Mouse (Mus musculus) activated CD4-positive, CD25-positive, alpha-beta regulatory T cell, adult 4 months (primary cell): ENCODE measurements around the gene Ift74. TPM values are rescaled to one million over a fixed set of nuclear protein-coding genes. Genes with fewer than 3 reads are reported as not detected.
A peak's percentile ranks its signal among the peaks of the same experiment; 100 is the strongest.
"Not testable (repeated sequence)": the region's sequence is repeated elsewhere in the genome, so short reads cannot be mapped to it uniquely, and the experiment has no call there.

ENCODE experiments used
- ATAC-seq: one replicate; pipeline ENCODE4 v1.8.0; 2017
- polyA plus RNA-seq, 2 experiments: library from polyadenylated mRNA; unstranded; fragments of 100-300 nt; shearing (Covaris generic); gene quantifications; one replicate each; pipeline ENCODE4 v1.2.1; 2017

Ift74 gene
- 1 to 10 TPM; 4.6 to 6.8 TPM for polyA plus RNA-seq

DNA sequence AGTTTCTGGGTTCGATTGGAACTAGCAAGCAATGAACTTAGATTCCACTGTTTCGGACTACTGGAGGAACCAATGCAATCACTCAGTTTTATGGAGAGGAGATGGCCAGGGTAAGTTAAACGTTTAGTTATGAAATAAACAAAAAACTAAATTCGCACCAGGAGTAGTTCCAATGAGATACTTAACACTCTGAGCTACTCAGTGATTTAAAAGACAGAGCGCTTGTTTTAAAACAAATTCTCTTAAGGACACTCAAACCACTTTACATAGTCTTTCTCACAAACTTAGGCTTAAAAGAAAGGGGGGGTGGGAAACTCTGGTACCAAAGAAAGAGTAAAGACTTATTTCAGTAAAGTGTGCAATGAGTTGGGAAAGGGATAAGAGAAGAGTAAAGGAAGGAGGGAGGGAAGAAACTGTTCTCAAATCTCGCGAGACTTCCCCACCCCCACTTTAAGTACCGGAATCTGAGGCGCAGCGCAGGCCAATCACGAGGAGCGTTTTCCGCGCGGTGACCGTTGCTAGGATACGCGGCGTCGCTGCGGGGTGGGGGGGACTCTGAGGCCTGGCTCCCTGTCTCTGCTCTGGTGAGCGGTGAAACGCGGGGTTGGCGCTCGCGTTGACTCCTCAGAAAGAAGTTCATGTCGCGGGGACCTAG, at the start of gene Ift74:
Gene Ift74 (plus strand): TSS at position 520 of the 655 bp plus-strand sequence.
- peak; percentile 100 for ATAC-seq

- no peak for ATAC-seq
These were observed 41.6 kb upstream of the Ift74 start for GRCm38 (mm10) chr4:94572677-94573076.

DNA sequence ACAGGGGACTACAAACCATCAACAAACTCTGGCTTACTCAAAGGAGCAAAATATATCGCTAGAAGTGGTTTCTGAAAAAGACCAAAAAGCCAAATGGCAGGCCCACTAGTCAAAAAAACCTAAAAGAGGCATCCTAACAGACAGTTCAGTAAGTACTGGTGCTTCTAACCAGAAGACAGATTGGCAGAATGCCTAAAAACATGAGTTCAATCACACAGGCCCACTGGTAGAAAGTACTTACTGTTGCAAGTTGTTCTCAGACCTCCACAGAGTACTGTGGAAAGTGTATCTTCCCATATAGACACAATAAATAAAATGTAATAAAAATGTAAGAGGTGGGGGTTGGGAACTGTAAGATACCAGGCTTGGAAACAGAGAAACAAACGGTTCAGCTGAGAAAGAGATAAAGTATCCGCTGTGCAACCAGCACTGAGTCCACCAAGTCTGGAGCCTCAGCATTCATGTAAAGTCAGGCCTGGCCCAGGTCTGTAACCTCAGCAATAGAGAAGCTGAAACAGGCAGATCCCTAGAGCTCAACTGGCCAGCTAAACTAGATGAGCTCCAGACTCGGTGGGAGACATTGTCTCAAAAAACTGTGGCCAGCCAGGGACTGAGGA, 22.4 kb upstream of the Ift74 start:
- ATAC-seq: no peak

DNA sequence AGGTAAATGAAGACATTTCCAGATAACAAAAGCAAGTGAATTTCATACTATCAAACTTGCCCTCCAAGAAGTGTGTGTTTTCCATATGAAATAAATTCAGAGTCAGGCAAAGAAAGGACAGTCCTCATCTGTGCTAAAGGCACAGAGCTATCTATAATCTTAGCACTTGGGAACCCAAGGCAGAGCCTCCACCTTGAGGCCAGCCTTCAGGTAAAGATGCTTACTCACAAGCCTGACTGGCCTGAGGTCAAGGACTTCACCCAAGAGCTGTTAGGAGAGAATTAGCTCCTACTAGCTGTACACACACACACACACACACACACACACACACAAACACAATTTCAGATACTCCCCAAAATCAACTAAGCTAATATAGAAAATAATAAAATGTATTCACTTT, 21.6 kb upstream of the Ift74 start:
- no peak for ATAC-seq

GRCm38 (mm10) chr4:94601395-94601794, 12.9 kb upstream of the Ift74 start:
- ATAC-seq: no peak

DNA sequence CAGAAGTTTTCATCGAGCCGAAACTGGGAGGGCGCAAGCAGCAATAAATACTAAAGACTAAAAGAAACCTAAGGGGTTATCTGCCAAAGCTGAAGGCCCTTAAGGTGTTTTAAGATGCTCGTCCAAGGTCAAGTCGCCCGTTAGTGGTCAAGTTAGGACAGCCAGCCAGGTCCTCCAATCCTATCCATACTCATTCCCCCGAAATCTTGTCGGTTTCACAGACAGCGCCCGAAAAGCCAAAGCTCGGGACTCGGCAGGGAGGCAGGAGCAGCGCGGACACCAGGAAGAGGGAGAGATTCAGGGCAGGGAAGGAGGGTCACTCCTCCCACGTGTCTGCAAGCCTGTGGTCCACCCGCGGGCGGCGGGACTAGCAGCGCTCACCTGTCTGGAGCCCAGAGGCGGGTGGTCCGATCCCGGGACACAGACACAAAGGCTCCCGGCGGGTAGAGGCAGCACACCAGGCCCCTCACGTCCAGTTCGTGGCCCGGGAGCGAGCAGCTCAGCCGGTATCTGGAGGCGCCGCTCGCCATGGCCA, 11.7 kb upstream of the Ift74 start:
- ATAC-seq: no peak

DNA sequence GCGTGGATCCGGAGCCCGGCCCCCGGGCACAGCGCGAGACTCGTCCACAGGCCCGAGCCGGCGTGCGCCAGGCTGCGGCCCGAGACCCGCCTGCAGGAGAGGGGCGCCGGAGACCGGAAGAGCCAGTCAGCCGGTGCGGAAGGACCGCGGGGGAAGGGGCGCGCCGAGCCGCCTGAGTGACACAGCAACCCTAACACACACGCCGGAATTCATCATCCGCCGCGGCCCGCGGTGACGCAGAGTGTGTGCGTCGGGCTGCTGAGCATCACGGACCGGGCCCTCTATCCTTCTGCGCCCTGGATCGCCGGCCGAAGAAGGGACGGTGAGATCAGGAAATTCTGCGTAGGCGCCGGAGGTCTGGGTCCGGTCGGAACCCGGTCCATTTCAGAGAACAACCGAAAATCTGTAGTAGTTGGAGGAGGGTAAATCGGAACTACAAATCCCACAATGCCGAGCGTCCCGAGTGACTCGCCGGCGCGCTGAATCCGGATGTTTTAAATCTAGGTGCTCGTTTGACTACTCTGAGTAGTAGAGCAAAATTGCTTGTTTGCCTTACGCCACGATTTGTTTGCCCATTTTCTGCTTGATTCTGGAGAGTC, 11.2 kb upstream of the Ift74 start, which contains the start of gene Plaa:
Gene Plaa (minus strand): TSS at position 214 of the 599 bp plus-strand sequence.
- peak; percentile 95 for ATAC-seq

DNA sequence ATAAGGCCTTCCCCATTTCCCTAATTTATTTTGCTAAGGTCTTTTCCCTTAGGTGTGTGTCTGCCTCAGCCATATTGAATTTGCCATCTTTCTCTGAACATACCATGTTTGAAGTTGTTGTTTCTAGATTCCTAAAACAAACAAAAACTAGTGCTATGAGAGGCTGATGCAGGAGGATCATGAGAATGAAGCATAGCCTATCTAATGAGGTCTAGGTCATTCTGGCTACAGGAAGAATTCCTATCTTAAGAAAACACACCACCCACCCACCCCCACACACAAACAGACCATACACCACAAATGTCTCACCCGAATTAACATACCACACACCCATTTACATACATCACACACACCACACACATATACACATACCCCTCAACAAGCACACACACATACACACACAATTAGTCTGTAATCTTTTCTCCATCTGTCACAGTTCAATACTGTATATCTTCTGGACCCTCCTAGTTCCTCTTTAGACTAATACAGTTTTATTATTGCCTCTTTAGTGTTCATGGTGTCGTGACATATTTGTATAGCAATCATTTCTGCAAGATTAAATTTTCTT, 9.8 kb upstream of the Ift74 start:
- ATAC-seq: no peak

- ATAC-seq: no peak
These were observed 8.7 kb upstream of the Ift74 start for GRCm38 (mm10) chr4:94605591-94605990.

- no peak for ATAC-seq
These were observed 4.0 kb upstream of the Ift74 start for GRCm38 (mm10) chr4:94610339-94610738.

DNA sequence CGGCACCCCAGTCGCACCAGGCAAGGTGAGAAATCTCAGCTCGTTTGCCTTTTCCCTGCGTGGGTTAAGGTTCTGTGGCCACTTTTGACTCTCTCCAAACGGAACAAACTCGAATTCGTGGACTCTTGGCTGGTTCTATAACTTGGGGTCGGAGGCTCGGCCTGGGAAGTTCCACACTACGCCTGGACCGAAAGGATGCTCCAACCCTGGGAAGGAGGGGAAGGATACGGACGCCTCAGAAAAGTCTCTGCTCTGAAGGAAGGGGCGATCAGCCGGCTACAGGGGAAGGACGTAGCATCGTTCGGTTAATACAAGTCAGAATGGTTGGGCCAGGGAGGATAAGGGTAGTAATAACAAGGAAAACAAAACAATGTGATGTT, 326 bp downstream of the Ift74 start:
- peak; percentile 5 for ATAC-seq

- ATAC-seq: no peak
These were observed 5.8 kb downstream of the Ift74 start for GRCm38 (mm10) chr4:94620077-94620476.

GRCm38 (mm10) chr4:94643141-94643540, 28.9 kb downstream of the Ift74 start:
- ATAC-seq: no peak

DNA sequence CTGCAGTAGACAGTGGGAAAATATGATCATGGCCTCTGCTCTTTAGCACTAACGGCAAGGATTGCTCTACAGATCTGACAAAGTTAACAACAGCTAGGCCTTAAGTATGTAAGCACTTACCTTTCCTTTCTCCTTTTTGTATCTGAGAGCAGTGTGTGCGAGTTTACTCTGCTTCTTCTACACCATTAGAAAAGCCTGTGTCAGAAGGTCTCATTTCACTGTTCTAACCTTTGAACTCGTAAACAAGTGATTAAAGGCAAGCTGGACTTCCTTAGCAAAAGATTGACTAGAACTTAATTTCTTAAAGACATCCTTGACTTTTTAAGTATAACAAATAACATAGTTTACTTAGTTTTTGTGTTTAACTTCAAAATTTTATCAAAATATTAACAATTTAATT, 35.6 kb downstream of the Ift74 start, which contains the start of gene Lrrc19:
Gene Lrrc19 (minus strand): TSS at position 225 of the 400 bp plus-strand sequence.
- no peak for ATAC-seq

DNA sequence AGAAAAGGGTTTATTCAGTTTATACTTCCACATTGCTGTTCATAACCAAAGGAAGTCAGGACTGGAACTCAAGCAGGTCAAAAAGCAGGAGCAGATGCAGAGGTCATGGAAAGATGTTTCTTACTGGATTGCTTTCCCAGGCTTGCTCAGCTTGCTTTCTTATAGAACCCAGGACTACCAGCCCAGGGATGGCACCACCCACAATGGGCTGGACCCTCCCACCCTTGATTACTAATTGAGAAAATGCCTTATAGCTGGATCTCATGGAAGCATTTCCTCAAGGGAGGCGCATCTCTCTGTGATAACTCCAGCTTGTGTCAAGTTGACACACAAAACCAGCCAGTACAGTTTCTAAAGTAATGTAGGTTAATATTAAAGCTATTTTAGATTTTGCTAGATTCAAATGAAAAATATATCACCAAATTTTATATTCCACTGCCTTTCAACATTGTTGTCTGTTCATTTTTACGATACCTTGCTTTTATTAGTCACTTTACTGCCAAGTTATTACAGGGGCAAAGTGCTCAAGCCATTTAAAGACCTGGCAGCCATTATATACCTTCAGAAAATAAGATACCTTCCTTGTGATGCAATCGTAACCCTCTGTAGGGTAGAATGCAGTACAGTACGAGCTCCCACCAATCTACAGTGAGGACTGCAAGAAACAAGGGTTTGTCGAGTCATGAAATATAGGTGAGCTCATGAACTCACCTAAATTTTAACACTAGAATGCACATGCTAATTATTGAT, 36.3 kb downstream of the Ift74 start:
- ATAC-seq: not testable (repeated sequence)

DNA sequence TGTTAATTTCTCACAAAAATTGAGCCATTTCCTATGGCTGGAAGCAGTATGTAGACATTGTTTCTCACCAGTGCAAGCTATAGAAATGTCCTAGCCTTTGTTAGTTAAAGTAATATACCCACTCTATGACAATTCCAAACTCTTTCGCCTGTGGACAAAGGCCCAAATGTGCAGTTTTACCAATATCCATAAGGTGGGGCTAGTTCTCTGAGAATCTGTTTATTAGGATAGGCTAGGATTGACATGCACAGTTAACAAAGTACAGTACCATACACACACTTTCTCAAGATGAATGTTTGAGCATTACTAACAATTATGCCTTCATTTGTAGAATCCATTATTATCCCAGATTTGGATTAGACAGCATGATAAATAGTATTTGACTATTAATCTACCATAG, 55.4 kb downstream of the Ift74 start:
- no peak for ATAC-seq

GRCm38 (mm10) chr4:94680662-94681061, 66.4 kb downstream of the Ift74 start:
- no peak for ATAC-seq

GRCm38 (mm10) chr4:94681181-94681580, 66.9 kb downstream of the Ift74 start:
- no peak for ATAC-seq

DNA sequence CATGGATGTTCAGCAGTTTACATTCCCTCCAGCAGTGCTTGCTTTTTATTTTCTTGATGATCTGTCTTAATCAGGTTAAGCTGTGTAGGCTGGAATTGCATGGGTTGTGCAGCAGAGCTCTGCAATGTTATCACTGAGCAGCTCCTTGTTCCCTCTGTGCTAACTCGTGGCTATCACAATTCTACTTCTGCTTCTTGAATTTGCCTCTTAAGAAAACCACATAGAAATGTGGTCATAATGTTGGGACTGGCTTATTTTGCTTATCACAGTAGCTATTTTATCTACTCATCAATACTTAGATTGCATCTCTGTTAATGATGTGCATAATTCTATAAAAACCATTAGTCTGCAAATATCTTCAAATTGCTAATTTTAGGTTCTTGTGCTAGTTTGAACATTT, 67.7 kb downstream of the Ift74 start:
- ATAC-seq: no peak

- ATAC-seq: no peak
These were observed 69.0 kb downstream of the Ift74 start for GRCm38 (mm10) chr4:94683305-94683704.

DNA sequence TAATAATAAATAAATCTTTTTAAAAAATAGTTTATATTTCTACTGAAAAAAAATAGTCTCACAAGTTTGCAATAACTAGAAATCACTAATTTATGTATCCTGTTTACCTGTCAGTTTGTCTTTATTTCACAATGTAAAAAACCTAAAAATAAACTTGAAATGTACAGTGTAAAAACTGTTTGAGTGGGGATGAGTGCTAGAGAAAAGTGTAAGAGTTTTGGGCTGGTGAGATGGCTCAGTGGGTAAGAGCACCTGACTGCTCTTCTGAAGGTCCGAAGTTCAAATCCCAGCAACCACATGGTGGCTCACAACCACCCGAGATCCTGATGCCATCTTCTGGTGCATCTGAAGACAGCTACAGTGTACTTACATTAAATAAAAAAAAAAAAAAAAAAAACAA, 75.5 kb downstream of the Ift74 start:
- ATAC-seq: not testable (repeated sequence)

DNA sequence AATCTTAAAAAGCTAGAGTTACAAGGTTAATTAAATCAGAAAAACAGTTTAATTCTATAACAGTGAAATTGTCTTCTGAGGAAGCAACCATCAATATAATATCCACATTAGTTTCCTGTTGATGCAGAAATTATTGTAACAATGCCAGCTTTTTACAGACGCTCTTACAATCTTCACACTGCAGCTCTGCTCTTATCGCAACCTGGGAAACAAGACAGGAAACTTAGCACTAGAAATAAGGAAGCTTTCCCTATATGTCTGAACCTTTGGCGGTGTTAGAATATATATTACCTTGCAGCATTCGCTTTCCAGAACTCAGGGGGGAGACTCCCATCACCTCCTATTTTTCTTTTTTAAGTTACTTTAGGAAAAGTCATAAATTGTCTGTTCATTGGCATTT, 76.8 kb downstream of the Ift74 start:
- ATAC-seq: no peak

DNA sequence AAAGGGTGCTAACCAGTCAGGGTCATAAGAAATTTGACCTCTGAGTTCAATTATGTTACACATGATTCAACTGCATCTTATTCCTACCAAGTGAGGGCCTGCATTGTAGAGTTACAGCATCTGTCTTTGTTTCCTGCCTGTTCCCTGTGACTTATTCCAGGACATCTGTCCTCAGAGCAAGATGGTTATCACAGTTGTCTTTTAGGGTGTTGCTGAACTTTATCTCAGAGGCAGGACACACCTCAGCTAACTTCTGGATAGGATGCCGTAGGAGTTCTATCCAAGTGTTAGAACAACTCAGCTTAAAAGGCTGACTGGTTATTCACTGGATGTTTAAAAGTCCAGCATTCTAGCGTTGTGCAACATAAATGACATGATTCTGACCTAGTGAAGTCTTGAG, 77.9 kb downstream of the Ift74 start:
- no peak for ATAC-seq
